ENCODE assay signal across 9 mouse cellular contexts in the genomic region with DNA sequence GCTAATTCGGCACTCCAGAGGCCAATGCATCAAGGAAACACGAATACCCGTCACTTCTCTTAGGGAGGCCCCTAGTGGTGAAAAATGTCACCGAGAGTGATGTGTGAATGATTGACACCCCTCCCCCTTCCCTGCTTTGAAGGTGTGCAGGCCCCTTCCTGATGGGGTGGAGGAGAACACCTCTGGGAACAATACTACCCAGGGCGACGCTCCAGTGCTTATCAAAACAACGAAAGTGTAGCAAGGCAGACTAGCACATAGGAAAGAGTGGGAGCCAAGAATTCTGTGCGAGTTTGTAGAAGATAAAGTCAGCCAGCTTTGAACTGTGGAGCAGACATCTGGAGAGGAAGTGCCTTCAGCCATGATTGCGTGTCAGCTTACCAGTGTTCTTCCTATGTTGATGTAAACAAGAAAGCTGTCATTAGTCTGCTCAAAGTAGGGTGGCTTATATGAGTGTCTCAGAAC. TPM values are rescaled to one million over a fixed set of nuclear protein-coding genes. Genes with fewer than 3 reads are reported as not detected.
A peak's percentile ranks its signal among the peaks of the same experiment; 100 is the strongest.
DNase-seq lines count a peak whose midpoint lies in the region; ATAC-seq lines count a peak whose summit lies in the region.
"Had no signal": no experiment of that assay in that cellular context is flagged by ENCODE, and none has a peak within 500 bp of the region (broad histone marks: within the 10 kb centered on the region; RNA-seq: fewer than 3 reads in every experiment).

No protein-coding gene starts in this region.

- peaks cover 71% of the 10 kb centered on the region for H3K4me1 ChIP-seq in megakaryocyte, embryonic 14.5 days
- H3K4me1 ChIP-seq: hindbrain, embryonic 15.5 days had no signal

- intact Hi-C loops in left cerebral cortex, postnatal 36 days (cut with DNase I) = no loop called here

- H3K36me3 ChIP-seq in megakaryocyte, embryonic 14.5 days (replicated peaks; ENCODE audit: low read length) = peaks cover 17% of the 10 kb centered on the region
- H3K36me3 ChIP-seq: hindbrain, embryonic 15.5 days had no signal

- H3K27me3 ChIP-seq in megakaryocyte, embryonic 14.5 days (replicated peaks) = no peaks in the 10 kb centered on the region
- H3K27me3 ChIP-seq: hindbrain, embryonic 15.5 days had no signal

- ATAC-seq in frontal cortex, adult (ENCODE audit: low TSS enrichment) = no peak

- no peaks in the 10 kb centered on the region for H3K9me3 ChIP-seq in megakaryocyte, embryonic 14.5 days
- H3K9me3 ChIP-seq: hindbrain, embryonic 15.5 days had no signal

- peak overlapping the region; percentile 62 for H3K4me3 ChIP-seq in megakaryocyte, embryonic 14.5 days (replicated peaks)
- H3K4me3 ChIP-seq: hindbrain, embryonic 15.5 days had no signal

- DNase-seq in A20 (ENCODE audit: low read depth, low spot score) (peak; percentile 85), ES-CJ7 (ENCODE audit: low read depth, low spot score) (peak; percentile 75)
- peak; percentile 40 for DNase-seq in forelimb bud, embryonic 11.5 days (ENCODE audit: low read depth, low spot score)
- peak; percentile 58 for DNase-seq in kidney, postnatal 10 days
- DNase-seq in left cerebral cortex, postnatal 36 days (ENCODE audit: low spot score in 2 of 2) = no peak
- no peak for DNase-seq in cerebellum, postnatal 25 days

RNA-seq across cellular contexts. Expression of a gene that starts 50.9 kb away (rescaled TPM):
- polyA plus RNA-seq in megakaryocyte, embryonic 14.5 days (2012; ENCODE audit: insufficient read depth, low replicate concordance) = 21.3 and 44.1 TPM in 2 replicates
- 10 to 100 TPM; 22.3 to 22.7 TPM for total RNA-seq in left cerebral cortex, postnatal 36 days (2021)

Comparison
In these comparisons a context has a peak if more than half of its experiments do, and no peak if none do; other contexts are left out.
1. DNase-seq: peak in A20 (single experiment), ES-CJ7 (single experiment), forelimb bud, embryonic 11.5 days (single experiment) and kidney, postnatal 10 days (single experiment); none in left cerebral cortex, postnatal 36 days (0 of 2) and cerebellum, postnatal 25 days (0 of 2).